Mouse (Mus musculus): ENCODE measurements around the gene Cst3.

- no peak for TF ChIP-seq CTCF (IDR thresholded peaks at IDR 0.05; ENCODE audit: insufficient read depth, low read depth, low read length)
- no peak for TF ChIP-seq POLR2A (IDR thresholded peaks at IDR 0.05; ENCODE audit: insufficient read depth, low read depth, low read length)
Observed at GRCm38 (mm10) chr2:148896219-148896618, 20.7 kb upstream of the Cst3 start.

Measured in olfactory bulb, adult 2 months (tissue).